Mouse (Mus musculus) hindbrain, embryonic 13.5 days (tissue): ENCODE measurements around the gene Tmc3. TPM values are rescaled to one million over a fixed set of nuclear protein-coding genes. Genes with fewer than 3 reads are reported as not detected.

Experiments
- ATAC-seq: fragments of 200-750 bp; cut with Nextera tagmentation; 2 replicates; pipeline ENCODE4 v1.8.0; 2017; ENCODE audit warnings: moderate TSS enrichment; ENCODE audit not compliant: low FRiP score
- H3K27ac ChIP-seq: fragments of 300-500 bp; sonication (generic); 2 replicates; pipeline ENCODE4 v1.5.1; 2015; ENCODE audit warnings: inconsistent platforms, mild to moderate bottlenecking, moderate library complexity
- H3K27me3 ChIP-seq: fragments of 300-500 bp; sonication (generic); 2 replicates; pipeline ENCODE4 v1.6.1; 2015; ENCODE audit warnings: mild to moderate bottlenecking, inconsistent platforms
- H3K36me3 ChIP-seq: fragments of 300-500 bp; sonication (generic); 2 replicates; pipeline ENCODE4 v1.6.1; 2015; ENCODE audit warnings: mild to moderate bottlenecking, inconsistent platforms
- H3K4me1 ChIP-seq: fragments of 300-500 bp; sonication (generic); replicated peaks from 2 replicates; pipeline ENCODE4 v1.6.1; 2015; ENCODE audit warnings: inconsistent platforms
- H3K4me2 ChIP-seq: fragments of 300-500 bp; sonication (generic); 2 replicates; pipeline ENCODE4 v1.6.1; 2015; ENCODE audit warnings: inconsistent platforms, mild to moderate bottlenecking, moderate library complexity
- H3K4me3 ChIP-seq: fragments of 300-500 bp; sonication (generic); 2 replicates; pipeline ENCODE4 v1.5.1; 2015; ENCODE audit warnings: mild to moderate bottlenecking, inconsistent platforms
- H3K9ac ChIP-seq: fragments of 300-500 bp; sonication (generic); 2 replicates; pipeline ENCODE4 v1.6.1; 2015; ENCODE audit warnings: mild to moderate bottlenecking, inconsistent platforms
- H3K9me3 ChIP-seq: fragments of 300-500 bp; sonication (generic); 2 replicates; pipeline ENCODE4 v1.6.1; 2016; ENCODE audit warnings: inconsistent platforms
- WGBS: fragments of 180-500 bp; shearing (Covaris S2); methylation state at CpG from one replicate; pipeline ENCODE4 v1.1.7; 2015; 5-methylcytosine and 5-hydroxymethylcytosine counted together
- polyA plus RNA-seq: library from polyadenylated mRNA; unstranded; fragments of >200 nt; fragmentation: Nextera tagmentation; extraction: Ambion mirVana; gene quantifications from 2 replicates; pipeline ENCODE4 v1.2.1, GENCODE M21; 2015

The Tmc3 gene
- polyA plus RNA-seq, 1 experiment from 2014 or later = 0.39 TPM

DNA sequence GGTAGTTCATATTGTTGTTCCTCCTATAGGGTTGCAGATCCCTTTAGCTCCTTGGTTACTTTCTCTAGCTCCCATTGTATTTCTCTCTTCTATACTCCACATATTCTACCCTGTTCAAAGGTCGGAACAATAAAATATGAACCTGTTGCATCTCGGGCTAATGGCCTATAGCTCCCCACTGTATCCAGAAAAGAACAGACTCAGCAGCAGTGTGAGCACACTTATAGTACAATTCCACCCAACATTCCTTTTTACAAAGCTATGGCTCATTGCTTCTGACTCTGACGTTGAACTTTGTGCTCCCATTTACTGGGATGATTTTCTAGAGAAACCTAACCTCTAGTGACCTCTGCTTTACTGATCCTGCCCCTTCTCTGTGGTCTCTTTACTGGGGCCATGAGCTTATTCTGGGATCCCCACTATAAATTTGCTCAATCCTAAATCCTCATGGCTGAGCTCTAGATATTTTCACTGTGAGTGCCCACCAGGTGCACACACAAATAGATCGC is 81.4 kb downstream of the Tmc3 start:
- Histone ChIP-seq H3K4me1 (no peaks in the 10 kb centered on the region), H3K27me3 (no peaks in the 10 kb centered on the region), H3K4me3 (no peak overlapping the region), H3K9me3 (no peaks in the 10 kb centered on the region), H3K36me3 (no peaks in the 10 kb centered on the region), H3K9ac (no peak overlapping the region), H3K4me2 (no peak overlapping the region), H3K27ac (no peak overlapping the region)
- 83% methylated on average over 4 of the region's 4 CpGs for WGBS
- ATAC-seq = no peak

DNA sequence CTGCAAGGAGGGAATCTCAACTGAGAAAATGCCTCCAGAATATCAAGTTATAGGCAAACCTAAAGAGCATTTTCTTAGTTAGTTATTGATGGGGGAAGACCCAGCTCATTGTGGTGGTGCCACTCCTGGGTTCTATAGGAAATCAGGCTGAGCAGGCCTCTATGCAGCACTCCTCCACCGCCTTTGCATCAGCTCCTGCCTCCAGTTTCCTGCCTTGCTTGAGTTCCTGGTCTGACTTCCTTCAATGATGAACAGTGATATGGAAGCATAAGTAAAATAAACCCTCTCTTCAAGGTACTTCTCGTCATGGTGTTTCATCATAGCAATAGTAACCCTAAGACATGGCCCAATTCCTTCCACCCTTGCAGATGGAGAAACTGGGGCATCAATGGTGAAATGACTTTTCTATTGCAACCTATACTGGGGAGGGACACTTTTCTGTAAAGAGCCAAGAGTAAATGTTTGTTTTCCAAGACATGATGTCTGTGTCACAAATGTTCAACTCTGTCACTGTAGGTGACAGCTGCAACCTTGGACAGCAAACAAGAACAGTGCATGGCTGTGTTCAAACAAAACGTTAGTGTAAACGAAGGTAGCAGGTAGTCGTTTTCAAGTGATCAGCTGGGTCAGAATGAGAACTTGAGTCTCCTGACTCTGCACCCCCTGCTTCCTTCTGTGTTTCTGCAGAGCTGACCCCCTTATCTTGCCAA is 83.4 kb downstream of the Tmc3 start:
- H3K27ac ChIP-seq = no peak overlapping the region

DNA sequence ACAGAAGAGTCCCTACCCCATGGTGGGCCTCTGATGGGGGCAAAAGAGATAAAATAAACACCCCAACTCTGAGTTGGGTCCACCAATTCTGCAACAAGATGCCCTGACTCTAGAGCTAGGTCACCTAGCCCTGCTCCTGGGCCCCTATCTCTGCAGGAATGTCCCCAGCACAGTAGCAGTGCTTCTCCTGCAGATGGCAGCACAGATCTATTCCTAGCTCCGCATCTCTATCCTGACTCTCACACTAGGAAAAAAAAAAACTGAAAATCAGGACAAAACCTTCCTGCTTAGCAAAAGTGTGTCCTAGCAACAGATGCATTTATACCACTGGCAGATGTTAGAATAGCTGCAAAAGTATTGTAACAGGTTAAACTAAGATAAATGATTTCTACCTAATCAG is 84.0 kb downstream of the Tmc3 start:
- H3K27me3 ChIP-seq = no peaks in the 10 kb centered on the region
- H3K9ac ChIP-seq = no peak overlapping the region
- H3K36me3 ChIP-seq = no peaks in the 10 kb centered on the region
- H3K27ac ChIP-seq = no peak overlapping the region
- no peaks in the 10 kb centered on the region for H3K9me3 ChIP-seq
- H3K4me1 ChIP-seq = no peaks in the 10 kb centered on the region
- no peak overlapping the region for H3K4me2 ChIP-seq
- 26% methylated on average over 1 of the region's 1 CpGs for WGBS
- peak; percentile 61; the same call in 1 of the 2 replicates for ATAC-seq
- H3K4me3 ChIP-seq = no peak overlapping the region

More for the DNA sequence above, 83.4 kb downstream of the Tmc3 start:
- ATAC-seq = no peak
- WGBS = 92% methylated on average over 5 of the region's 5 CpGs
- H3K36me3 ChIP-seq = no peaks in the 10 kb centered on the region
- H3K27me3 ChIP-seq = no peaks in the 10 kb centered on the region
- no peak overlapping the region for H3K4me2 ChIP-seq
- no peaks in the 10 kb centered on the region for H3K9me3 ChIP-seq
- no peaks in the 10 kb centered on the region for H3K4me1 ChIP-seq
- no peak overlapping the region for H3K4me3 ChIP-seq
- H3K9ac ChIP-seq = no peak overlapping the region

DNA sequence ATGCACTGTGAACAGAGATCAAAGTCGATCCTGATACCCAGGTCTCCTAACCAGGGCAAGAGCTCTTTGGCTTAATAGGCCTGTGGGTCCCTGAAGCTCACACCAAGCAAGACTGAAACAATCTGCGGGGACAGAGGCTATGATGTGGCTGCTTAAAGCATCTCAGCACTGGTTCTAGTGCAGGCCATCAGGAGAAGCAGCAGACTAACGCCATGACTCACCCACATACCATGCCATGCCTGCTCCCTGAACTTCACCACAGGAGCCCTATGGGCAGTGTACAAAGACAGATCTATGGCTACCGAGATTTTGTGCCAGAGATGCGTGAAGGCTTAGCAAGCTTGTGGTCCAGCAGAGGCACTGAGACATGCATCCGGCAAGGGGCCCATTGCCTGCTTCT is 86.8 kb downstream of the Tmc3 start:
- Histone ChIP-seq H3K27me3 (no peaks in the 10 kb centered on the region), H3K27ac (no peak overlapping the region), H3K36me3 (no peaks in the 10 kb centered on the region), H3K9ac (no peak overlapping the region), H3K9me3 (no peaks in the 10 kb centered on the region), H3K4me1 (no peaks in the 10 kb centered on the region), H3K4me3 (no peak overlapping the region), H3K4me2 (no peak overlapping the region)
- 89% methylated on average over 6 of the region's 6 CpGs for WGBS
- no peak for ATAC-seq

Other genes with a start within 250 kb of the Tmc3 start
- 6.9 and 7.6 TPM in 2 replicates for gene Stard5, start 47.0 kb downstream of the Tmc3 start, polyA plus RNA-seq
- 1.4 and 1.6 TPM in 2 replicates for gene Il16, start 160.8 kb downstream of the Tmc3 start, polyA plus RNA-seq
- 0.87 and 1.6 TPM in 2 replicates for gene Cfap161, start 210.0 kb downstream of the Tmc3 start, polyA plus RNA-seq